Comparison of ENCODE assay signal across 23 mouse cellular contexts in genomic region chr15:82821657-82822056, GRCm38 (mm10). TPM values are rescaled to one million over a fixed set of nuclear protein-coding genes. Genes with fewer than 3 reads are reported as not detected.
DNase-seq lines count a peak whose midpoint lies in the region; ATAC-seq lines count a peak whose summit lies in the region.
"Had no signal": no experiment of that assay in that cellular context is flagged by ENCODE, and none has a peak within 500 bp of the region (broad histone marks: within the 10 kb centered on the region; RNA-seq: fewer than 3 reads in every experiment).

No protein-coding gene starts in this region.

- H3K36me3 ChIP-seq in midbrain, embryonic 11.5 days (ENCODE audit: control insufficient read depth, insufficient read depth, low read length) = no peaks in the 10 kb centered on the region; the same call in 1 of the 2 replicates
- H3K36me3 ChIP-seq in midbrain, embryonic 13.5 days = no peaks in the 10 kb centered on the region; the same call in 1 of the 2 replicates
- H3K36me3 ChIP-seq in midbrain, embryonic 15.5 days (replicated peaks) = no peaks in the 10 kb centered on the region
- H3K36me3 ChIP-seq: hindbrain, embryonic 15.5 days had no signal

- no peaks in the 10 kb centered on the region for H3K27me3 ChIP-seq in midbrain, embryonic 11.5 days (ENCODE audit: control insufficient read depth, insufficient read depth, low read length)
- H3K27me3 ChIP-seq in midbrain, embryonic 13.5 days = no peaks in the 10 kb centered on the region
- H3K27me3 ChIP-seq in midbrain, embryonic 15.5 days (replicated peaks) = no peaks in the 10 kb centered on the region
- H3K27me3 ChIP-seq: embryonic facial prominence, embryonic 12.5 days; forebrain, embryonic 15.5 days; heart, embryonic 13.5 days; hindbrain, embryonic 15.5 days had no signal

- no peaks in the 10 kb centered on the region for H3K9me3 ChIP-seq in midbrain, embryonic 11.5 days (ENCODE audit: control insufficient read depth, low read length)
- H3K9me3 ChIP-seq in midbrain, embryonic 13.5 days = no peaks in the 10 kb centered on the region
- no peaks in the 10 kb centered on the region for H3K9me3 ChIP-seq in midbrain, embryonic 15.5 days
- H3K9me3 ChIP-seq: embryonic facial prominence, embryonic 12.5 days; forebrain, embryonic 15.5 days; heart, embryonic 13.5 days; hindbrain, embryonic 15.5 days had no signal

- no peaks in the 10 kb centered on the region for H3K4me1 ChIP-seq in midbrain, embryonic 11.5 days (ENCODE audit: control insufficient read depth, insufficient read depth, low read length)
- H3K4me1 ChIP-seq in midbrain, embryonic 13.5 days (replicated peaks) = peaks cover 9% of the 10 kb centered on the region; the same call in 1 of the 2 replicates
- no peaks in the 10 kb centered on the region for H3K4me1 ChIP-seq in midbrain, embryonic 15.5 days

- DNase-seq in heart, adult 11 months = peak; percentile 54
- no peak for DNase-seq in heart, adult 18-20 months
- peak; percentile 44 for DNase-seq in midbrain, embryonic 11.5 days (ENCODE audit: low spot score, missing footprints)
- peak; percentile 29 for DNase-seq in lung, postnatal 25 days (ENCODE audit: low spot score)
- DNase-seq in frontal cortex, postnatal 36 days (ENCODE audit: low spot score in 2 of 2) = no peak
- DNase-seq: adrenal gland, adult 8-10 months; adrenal gland, postnatal 36 days; cerebellum, adult 8-10 months; cerebellum, postnatal 14 days; gastrocnemius, postnatal 14 days; heart, postnatal 36 days had no signal

- H3K4me3 ChIP-seq in midbrain, embryonic 11.5 days (ENCODE audit: low read depth, low read length) = no peak overlapping the region
- no peak overlapping the region for H3K4me3 ChIP-seq in midbrain, embryonic 13.5 days (replicated peaks)
- H3K4me3 ChIP-seq in midbrain, embryonic 15.5 days = no peak overlapping the region
- H3K4me3 ChIP-seq: embryonic facial prominence, embryonic 12.5 days; forebrain, embryonic 15.5 days; heart, embryonic 13.5 days; hindbrain, embryonic 15.5 days had no signal

- H3K27ac ChIP-seq in midbrain, embryonic 11.5 days (ENCODE audit: low read depth, low read length) = no peak overlapping the region
- no peak overlapping the region for H3K27ac ChIP-seq in midbrain, embryonic 13.5 days
- H3K27ac ChIP-seq in midbrain, embryonic 15.5 days = no peak overlapping the region
- H3K27ac ChIP-seq: embryonic facial prominence, embryonic 12.5 days; heart, embryonic 13.5 days; hindbrain, embryonic 15.5 days had no signal

- H3K4me2 ChIP-seq in midbrain, embryonic 11.5 days = no peak overlapping the region
- no peak overlapping the region for H3K4me2 ChIP-seq in midbrain, embryonic 13.5 days (replicated peaks)
- H3K4me2 ChIP-seq in midbrain, embryonic 15.5 days = no peak overlapping the region
- H3K4me2 ChIP-seq: embryonic facial prominence, embryonic 12.5 days; forebrain, embryonic 15.5 days; heart, embryonic 13.5 days; hindbrain, embryonic 15.5 days had no signal

- no peak for ATAC-seq in midbrain, embryonic 11.5 days (ENCODE audit: low FRiP score)
- no peak for ATAC-seq in midbrain, embryonic 13.5 days
- ATAC-seq in midbrain, embryonic 15.5 days (replicated peaks) = no peak
- ATAC-seq: forebrain, embryonic 15.5 days had no signal

- H3K9ac ChIP-seq in midbrain, embryonic 11.5 days (ENCODE audit: low read length) = no peak overlapping the region
- no peak overlapping the region for H3K9ac ChIP-seq in midbrain, embryonic 13.5 days (replicated peaks)
- H3K9ac ChIP-seq in midbrain, embryonic 15.5 days = no peak overlapping the region
- H3K9ac ChIP-seq: embryonic facial prominence, embryonic 12.5 days; forebrain, embryonic 15.5 days; heart, embryonic 13.5 days; hindbrain, embryonic 15.5 days had no signal

- 94% methylated on average over 1 of the region's 1 CpGs for WGBS in midbrain, embryonic 11.5 days
- 94% methylated on average over 1 of the region's 1 CpGs for WGBS in midbrain, embryonic 13.5 days
- 94% methylated on average over 1 of the region's 1 CpGs for WGBS in midbrain, embryonic 15.5 days

RNA-seq across cellular contexts. Expression of gene Cyp2d26, which starts 27.6 kb away (rescaled TPM):
- total RNA-seq in heart, adult 18-20 months (2021) = not detected
- not detected in 2 replicates for polyA plus RNA-seq in midbrain, embryonic 11.5 days (2014; fragmentation: Nextera tagmentation; extraction: Ambion mirVana)
- not detected in 2 replicates for polyA plus RNA-seq in midbrain, embryonic 13.5 days (2015; fragmentation: Nextera tagmentation; extraction: Ambion mirVana)
- polyA plus RNA-seq in midbrain, embryonic 15.5 days (2015; fragmentation: Nextera tagmentation; extraction: Ambion mirVana) = not detected in 2 replicates
- total RNA-seq: gastrocnemius, postnatal 14 days; heart, postnatal 36 days had no signal
- polyA plus RNA-seq: C2C12; embryonic facial prominence, embryonic 12.5 days; forebrain, embryonic 11.5 days; forebrain, embryonic 15.5 days; heart, embryonic 13.5 days; heart, postnatal 0 days; hindbrain, embryonic 11.5 days; hindbrain, embryonic 15.5 days had no signal

RNA-seq across cellular contexts. Expression of gene Cyp2d40, which starts 57.7 kb away (rescaled TPM):
- total RNA-seq in heart, adult 18-20 months (2021) = not detected
- not detected in 2 replicates for polyA plus RNA-seq in midbrain, embryonic 11.5 days (2014; fragmentation: Nextera tagmentation; extraction: Ambion mirVana)
- not detected in 2 replicates for polyA plus RNA-seq in midbrain, embryonic 13.5 days (2015; fragmentation: Nextera tagmentation; extraction: Ambion mirVana)
- not detected in 2 replicates for polyA plus RNA-seq in midbrain, embryonic 15.5 days (2015; fragmentation: Nextera tagmentation; extraction: Ambion mirVana)
- total RNA-seq: adrenal gland, adult 8-10 months; adrenal gland, postnatal 36 days; gastrocnemius, postnatal 14 days; heart, postnatal 36 days had no signal
- polyA plus RNA-seq: C2C12; cortical plate, adult 2 months; embryonic facial prominence, embryonic 12.5 days; forebrain, embryonic 11.5 days; forebrain, embryonic 15.5 days; gonadal fat pad, adult 2 months; heart, embryonic 13.5 days; heart, postnatal 0 days; hindbrain, embryonic 11.5 days; hindbrain, embryonic 15.5 days had no signal

Comparison
In these comparisons a context has a peak if more than half of its experiments do, and no peak if none do; other contexts are left out.
1. DNase-seq: peak in heart, adult 11 months (single experiment), midbrain, embryonic 11.5 days (single experiment) and lung, postnatal 25 days (single experiment); none in heart, adult 18-20 months (0 of 2) and frontal cortex, postnatal 36 days (0 of 2).